Mouse (Mus musculus) left cerebral cortex, postnatal 25 days (tissue): Measurements from ENCODE around the gene Efhd1. TPM values are rescaled to one million over a fixed set of nuclear protein-coding genes. Genes with fewer than 3 reads are reported as not detected.

Experiments used
- DNase-seq, 2 experiments: peaks; one replicate each; pipeline ENCODE4 v3.0.0; 2022; ENCODE audit warnings: low spot score in 2 of 2, mixed read lengths in 1 of 2
- intact Hi-C: fragments of 180-260 bp; cut with DNase I; formaldehyde crosslinking; loops from one replicate; pipeline ENCODE4 v1.15.1; 2025
- total RNA-seq, 2 experiments: library from RNA; stranded (reverse); gene quantifications; 2 replicates each; pipeline ENCODE4 v1.2.3; 2021

The Efhd1 gene
- total RNA-seq, 2 experiments from 2014 or later: 11.6 to 12.1 TPM

DNA sequence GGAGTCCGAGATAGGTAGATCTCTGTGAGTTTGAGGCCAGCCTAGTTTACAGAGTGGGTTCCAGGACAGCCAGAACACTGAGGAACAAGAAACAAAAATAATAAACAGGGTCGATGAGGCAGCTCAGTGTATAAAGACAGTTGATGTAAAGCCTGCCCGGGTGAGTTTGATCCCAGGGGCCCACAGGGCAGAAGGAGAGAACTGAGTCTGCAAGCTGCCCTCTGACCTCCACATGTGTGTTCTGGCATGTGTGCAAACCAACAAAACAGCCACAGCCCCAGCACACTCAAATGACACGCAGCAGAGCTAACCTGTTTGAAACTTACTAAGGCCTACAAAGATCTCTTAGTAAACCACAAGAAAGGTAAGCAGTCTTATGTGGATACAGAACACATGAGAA lies 30.8 kb downstream of the Efhd1 start:
- DNase-seq: no peak
- intact Hi-C loops: no loop called here

DNA sequence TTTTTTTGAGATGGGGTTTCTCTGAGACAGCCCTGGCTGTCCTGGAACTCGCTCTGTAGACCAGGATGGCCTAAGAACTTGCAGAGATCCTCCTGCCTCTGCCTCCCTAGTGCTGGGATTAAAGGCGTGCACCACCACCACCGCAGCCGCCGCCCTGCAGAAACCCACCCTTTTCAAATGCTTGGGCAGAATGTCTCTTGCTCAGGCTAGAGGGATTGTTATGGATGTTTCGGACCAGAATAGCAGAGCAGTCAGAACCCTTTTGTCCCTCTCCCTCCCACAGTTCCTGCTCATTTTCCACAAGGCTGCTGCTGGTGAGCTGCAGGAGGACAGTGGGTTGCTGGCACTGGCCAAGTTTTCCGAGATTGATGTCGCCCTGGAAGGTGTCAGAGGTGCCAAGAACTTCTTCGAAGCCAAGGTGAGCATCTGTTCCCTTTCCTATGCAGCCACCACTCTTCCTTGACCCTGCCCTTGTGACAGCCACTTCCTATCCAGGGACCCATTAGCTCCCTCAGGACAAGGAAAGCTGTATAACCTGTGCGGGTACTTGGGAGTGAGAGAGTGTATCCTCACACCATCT lies 33.3 kb downstream of the Efhd1 start:
- no peak for DNase-seq

DNA sequence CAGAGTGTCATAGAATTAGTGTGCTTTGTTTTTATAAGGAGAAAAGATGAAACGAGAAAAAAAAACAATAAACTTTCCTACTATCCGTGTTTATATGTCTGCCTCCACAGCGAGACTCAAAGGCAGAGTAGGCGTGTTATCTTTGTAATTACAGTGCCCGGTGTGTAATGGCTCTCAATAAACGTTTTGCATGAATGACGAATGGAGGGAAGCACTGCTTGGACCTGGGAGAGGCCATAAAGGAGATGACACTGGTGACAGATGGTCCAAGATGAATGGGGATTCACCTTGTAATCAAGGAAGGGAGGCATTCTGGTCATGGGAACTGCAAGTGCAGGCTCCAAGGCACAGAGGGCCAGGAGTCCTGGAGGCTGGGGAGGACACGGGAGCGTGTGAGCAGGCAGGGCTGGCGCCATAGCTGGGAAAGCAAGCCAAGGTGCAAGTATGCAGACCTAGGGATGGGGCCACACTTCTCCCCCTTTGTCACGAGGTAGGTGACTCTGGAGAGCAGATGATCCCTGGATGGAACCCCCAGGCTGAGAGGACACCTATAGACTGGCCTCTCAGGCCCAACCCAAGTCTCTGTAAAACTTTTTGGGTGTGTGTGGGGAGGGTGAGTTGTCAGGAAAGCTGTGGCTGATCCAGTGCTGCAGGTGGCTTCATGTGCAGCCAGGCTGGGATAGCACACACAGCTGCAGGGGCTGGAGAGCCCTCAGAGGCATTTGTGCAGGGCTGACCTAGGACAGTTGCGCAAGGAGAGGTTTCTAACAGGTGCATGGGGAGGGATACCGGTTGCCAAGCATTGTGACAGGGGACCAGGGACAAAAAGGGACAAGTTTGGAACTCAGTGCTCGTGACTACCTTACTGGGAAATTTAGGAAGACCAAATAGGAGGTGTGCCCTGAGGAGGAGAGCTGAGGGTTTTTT lies 36.5 kb downstream of the Efhd1 start:
- intact Hi-C loops: no loop called here
- no peak for DNase-seq

More for the DNA sequence above, 33.3 kb downstream of the Efhd1 start:
- intact Hi-C loops: no loop called here

DNA sequence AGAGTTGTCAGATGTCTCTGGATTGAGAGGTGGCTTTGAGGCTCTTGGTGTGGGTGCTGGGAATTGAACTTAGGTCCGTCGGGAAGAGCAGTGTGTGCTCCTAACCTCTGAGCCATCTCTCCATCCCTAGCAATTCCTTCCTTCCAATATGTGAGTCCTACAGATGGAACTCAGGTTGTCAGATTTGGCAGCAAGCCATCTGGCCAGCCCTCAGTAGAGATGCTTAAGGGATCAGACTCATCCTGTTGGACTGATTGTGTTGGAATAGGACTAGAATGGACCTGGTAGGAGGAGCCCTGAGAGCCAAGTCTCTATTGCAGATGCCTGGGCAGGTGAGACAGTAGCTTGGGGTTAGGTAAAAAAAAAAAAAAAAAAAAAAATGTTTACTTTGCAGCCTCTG lies 37.8 kb downstream of the Efhd1 start:
- no peak for DNase-seq
- intact Hi-C loops: no loop called here

DNA sequence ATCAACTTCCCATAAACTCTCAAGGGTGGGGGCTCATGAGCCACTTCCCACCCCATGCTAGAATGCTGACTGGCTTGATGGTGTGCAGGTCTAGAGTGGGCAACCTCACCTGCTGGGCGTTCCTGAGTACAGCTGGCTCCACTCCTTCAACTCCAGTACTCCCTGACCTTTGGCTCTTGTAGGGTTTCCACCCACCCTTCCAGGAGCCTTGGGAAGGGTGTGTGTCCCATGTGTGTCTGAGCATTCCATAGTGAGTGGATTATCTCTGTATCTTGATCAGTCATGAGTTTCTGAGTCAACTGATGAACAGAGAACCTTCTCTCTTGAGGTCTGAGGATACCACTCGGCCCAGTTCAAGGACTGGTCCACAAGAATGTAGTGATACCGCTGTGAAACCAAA lies 44.8 kb downstream of the Efhd1 start:
- intact Hi-C loops: no loop called here

DNA sequence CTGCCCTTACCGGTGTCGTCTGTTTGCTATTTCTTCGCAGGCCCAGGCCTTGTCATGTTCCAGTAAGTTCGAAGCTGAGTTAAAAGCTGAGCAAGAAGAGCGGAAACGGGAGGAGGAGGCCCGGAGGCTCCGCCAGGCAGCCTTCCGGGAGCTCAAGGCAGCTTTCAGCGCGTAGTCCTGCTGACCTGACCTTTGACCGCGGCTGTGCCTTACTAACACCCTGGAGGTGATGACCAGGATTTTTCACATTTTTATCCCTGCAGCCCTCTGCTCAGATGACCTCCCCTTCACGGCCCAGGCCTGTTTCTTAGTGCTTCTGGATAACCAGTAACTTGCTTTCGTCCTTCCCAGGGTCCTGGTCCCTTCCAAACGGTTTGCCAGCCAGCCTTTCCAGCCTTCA lies 45.5 kb downstream of the Efhd1 start:
- DNase-seq: no peak
- intact Hi-C loops: no loop called here

More for the DNA sequence above, 44.8 kb downstream of the Efhd1 start:
- DNase-seq: no peak

DNA sequence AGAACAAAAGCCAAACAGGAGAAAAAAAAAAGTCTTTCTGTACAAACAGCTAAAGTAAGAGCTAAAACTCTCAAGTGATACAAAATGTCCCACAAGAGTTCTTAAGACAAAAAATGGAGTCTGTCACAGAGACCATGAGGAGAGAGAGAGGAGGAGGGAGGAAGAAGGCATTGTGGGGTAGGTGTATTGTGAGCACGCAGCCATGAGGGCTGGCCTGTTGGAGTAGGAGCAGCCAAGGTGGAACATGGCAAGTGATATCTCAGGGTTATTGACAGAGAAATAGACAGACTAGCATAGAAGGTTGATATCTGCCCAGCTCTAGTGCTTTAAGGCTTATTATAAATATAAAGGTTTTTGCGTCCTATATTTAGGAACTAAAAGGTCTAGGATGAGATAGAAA lies 48.5 kb downstream of the Efhd1 start:
- no peak for DNase-seq
- intact Hi-C loops: no loop called here

DNA sequence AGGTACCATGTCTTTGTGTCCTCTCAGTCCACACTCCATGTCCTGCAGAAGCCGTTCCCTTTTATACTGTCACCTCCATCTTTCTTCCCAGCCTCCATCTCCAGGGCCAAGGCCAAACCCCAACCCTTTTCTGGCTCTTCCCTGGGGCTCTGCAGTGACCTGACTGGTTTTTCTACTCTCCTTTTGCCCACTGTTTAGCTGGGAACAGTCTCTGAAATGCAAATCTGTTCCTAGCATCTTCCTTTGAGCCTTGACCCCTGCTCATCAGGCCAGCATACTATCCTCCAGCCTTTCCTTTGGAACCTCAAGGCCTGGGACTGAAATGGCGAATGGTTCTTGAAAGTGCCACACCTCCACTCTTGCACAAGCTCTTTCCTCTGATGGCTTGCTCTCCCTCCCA lies 49.0 kb downstream of the Efhd1 start:
- DNase-seq: no peak
- intact Hi-C loops: no loop called here

DNA sequence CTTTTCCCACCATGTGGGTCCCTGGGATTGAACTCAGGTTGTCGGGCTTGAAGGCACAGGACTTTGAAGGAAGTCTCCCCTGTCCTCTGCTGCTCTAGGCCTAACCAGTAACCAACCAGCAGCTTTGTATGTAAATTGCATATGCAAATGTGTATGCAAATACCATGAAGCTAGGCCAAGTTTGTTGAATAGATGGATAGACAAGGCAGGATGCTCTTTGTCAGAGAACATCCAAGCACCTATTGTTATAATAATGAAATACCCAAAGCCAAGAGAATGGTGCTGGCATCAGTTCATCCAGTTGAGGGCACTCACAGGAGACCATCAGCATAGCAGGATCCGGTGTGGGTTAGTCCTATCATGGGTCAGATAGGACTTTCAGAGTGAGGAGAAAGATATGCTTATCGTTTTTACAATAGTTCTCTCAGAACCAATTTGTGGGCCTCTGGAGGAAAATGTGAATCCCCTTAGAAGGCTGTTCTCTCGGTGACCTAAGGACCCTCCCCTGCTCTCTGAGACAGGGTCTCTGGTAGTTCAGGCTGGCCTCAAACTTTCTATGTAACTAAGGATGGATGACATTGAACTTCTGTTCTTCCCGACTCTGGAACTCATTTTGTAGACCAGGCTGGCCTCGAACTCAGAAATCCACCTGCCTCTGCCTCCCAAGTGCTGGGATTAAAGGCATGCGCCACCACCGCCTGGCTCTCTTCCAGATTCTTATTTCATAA lies 49.8 kb downstream of the Efhd1 start:
- no peak for DNase-seq
- intact Hi-C loops: no loop called here

DNA sequence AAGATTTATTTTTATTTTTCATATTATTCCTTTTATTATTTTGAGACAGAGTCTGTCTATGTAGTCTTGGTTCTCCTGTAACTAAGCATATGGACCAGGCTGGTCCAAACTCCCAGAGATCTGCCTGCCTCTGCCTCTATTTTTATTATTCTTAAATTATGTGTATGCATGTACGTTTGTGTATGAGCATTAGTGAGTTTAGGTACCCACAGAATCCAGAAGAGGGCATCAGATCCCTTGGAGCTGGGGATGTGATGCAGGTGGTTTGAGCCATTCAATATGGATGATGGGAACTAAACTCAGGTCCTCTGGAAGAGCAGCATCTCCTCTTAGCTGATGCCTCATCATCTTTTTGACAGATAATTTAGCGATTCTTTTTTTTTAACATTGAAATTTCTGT lies 51.3 kb downstream of the Efhd1 start:
- intact Hi-C loops: no loop called here

DNA sequence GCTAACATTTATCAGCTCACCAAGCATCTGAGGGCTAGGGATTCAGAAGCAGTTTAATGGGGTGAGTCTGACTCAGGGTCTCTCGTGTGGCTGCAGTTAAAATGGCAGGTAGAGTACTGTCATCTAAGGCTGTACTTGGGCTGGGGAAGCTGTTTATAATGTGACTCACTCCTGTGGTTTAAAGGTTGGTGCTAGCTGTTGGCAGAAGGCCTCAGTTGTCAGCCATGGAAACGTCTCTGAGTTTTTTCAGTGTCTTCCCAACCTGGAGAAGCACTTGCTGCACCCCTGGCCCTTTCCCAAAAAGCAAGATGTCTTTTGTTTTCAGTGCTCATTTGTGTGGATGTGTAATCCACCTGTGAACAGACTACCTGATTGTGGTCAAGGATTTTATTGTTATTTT lies 51.7 kb downstream of the Efhd1 start:
- no peak for DNase-seq
- intact Hi-C loops: no loop called here

More for the DNA sequence above, 51.3 kb downstream of the Efhd1 start:
- no peak for DNase-seq

DNA sequence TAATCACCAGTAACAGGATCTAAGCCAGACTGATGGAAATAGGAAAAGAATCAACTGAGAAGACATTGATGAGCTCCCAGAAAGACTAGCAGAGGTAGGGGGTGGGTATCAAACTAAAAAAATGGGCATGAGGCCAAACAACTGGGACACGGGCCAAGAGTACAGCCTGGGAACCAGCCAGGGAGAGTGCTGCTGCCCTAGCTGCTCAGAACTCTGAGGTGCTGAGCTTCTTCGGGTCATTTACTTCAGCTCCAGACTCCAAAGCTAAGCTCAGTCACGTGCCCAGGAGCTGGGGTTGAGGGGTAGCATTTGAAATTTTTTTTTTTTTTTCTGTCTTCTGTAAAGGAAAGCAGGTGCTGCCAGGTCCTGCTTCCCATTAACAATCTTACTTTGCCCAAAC lies 52.5 kb downstream of the Efhd1 start:
- peak; percentile 32 to 33 for DNase-seq
- intact Hi-C loops: no loop called here

DNA sequence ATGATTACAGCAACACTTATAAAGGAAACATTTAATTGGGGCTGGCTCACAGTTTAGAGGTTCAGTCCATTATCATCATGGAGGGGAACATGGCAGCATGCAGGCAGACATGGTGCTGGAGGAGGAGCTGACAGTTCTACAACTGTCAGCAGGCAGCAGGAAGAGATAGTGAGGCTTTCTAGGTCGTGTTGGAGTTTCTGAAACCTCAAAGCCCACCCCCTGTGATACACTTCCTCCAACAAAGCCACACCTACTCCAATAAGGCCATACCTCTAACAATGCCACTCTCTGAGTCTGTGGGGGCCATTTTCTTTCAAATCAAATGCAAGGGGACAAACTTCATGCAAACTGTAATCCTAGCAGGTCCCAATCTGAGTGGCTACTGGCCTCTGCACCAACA lies 56.9 kb downstream of the Efhd1 start:
- intact Hi-C loops: loop anchor here (10.0 kb wide), 1 partner anchor 954 kb away; the partner anchor contains the start of genes Hjurp and Trpm8
- DNase-seq: no peak

DNA sequence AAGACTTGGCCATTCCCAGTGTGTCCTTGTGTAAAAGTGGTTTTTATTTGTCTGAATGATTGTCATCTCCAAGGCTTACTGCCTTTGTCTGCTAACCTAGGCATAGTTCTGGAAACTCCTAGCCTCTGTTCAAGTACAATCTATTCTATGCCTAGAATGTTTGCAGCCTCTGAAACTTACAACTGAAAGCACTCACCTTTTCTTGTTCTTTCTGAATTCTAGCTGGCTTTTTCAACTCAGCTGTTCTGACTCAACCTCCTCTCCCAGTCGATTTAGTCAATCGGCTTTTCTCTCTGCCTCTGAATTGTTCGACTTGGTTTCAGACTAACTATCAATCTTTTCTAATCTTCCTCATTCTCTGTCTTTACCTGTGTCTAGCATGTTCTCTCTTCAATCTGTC lies 58.6 kb downstream of the Efhd1 start:
- DNase-seq: no peak
- intact Hi-C loops: loop anchor here (10.0 kb wide), 1 partner anchor 952 kb away; the partner anchor contains the start of genes Hjurp and Trpm8

DNA sequence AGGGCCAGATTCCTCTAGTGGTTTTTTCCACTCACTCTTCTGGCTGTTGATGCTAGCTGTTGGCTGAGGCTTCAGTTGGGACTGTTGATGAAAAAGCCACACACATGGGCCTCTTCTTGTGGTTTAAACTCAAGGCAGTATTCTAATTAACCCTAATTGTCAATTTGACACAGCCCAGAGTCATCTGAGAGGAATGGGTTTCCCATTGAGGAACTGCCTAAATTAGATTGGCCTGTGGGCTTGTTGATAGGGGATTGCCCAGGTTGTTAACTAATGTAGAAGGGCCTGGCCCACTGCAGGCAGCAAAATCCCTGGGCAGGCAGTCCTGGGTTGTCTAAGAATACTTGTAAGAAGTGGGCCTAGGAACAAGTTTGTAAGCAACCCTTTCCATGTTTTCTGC lies 60.5 kb downstream of the Efhd1 start:
- intact Hi-C loops: loop anchor here (5.0 to 10.0 kb wide), 2 partner anchors 62 to 950 kb away; partner anchors contain the start of genes Efhd1, Hjurp and Trpm8
- no peak for DNase-seq

DNA sequence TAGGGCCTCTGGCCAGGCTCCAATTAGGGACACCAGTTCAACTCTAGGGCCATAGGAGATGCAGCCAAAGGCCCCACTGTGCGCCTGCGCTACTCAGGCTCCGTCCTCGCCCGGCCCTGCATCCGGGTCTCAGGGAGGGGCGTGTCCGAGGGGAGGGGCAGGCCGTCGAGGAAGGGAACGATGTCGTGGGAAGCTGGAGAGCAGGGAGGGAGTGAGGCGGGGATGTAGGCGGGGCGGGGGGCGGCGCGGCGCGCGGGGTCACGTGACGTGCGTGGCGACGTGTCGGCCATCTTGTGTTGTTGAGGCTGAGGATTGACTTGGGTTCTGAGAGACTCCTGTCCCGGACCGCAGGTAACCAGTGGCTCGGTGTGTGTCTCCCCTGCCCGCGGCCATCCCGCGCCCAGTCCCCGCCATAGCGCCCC lies 62.6 kb downstream of the Efhd1 start, which contains the start of gene Gigyf2:
Gene Gigyf2 (plus strand): TSS at position 257 of the 422 bp plus-strand sequence.
- peak; percentile 91 to 96 for DNase-seq
- intact Hi-C loops: loop anchor here (5.0 to 10.0 kb wide), 2 partner anchors 64 to 948 kb away; partner anchors contain the start of genes Efhd1, Hjurp and Trpm8

DNA sequence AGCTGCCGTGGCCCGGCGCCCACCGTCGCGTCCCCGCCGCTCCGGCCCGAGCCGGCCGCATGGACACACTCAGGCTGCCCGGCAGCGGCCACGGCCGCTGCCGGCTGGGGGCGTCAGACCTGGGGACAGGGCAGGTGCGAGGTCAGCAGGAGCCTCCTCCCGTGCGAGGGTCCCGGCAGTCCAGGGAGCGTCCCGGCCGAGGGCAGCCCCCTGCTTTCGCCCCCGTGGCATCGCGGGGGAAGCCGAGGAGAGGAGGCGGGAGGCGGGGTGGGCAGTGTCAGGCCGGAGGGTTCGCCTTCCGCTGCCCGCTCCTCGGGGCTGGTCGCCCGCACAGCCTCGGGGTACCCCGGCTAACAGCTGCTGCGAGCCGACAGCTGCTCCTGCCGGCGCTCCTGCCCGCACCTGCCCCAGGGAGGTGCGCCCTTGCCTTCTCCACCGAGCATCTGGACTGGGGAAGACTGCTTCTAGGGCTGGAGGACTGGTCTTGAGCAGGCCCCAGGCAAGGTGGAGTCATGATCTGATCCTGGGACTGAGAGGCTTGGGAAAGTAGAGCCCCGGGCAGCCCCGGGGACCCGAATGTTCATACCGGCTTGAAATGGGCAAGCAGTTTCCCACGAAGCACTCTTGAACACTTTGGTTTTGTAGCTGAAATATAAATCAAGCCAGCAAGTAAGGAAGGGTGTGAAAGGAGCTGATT lies 63.1 kb downstream of the Efhd1 start:
- DNase-seq: peak in 1 of 2 experiments; percentile 27
- intact Hi-C loops: loop anchor here (5.0 to 10.0 kb wide), 2 partner anchors 65 to 947 kb away; partner anchors contain the start of genes Efhd1, Hjurp and Trpm8

DNA sequence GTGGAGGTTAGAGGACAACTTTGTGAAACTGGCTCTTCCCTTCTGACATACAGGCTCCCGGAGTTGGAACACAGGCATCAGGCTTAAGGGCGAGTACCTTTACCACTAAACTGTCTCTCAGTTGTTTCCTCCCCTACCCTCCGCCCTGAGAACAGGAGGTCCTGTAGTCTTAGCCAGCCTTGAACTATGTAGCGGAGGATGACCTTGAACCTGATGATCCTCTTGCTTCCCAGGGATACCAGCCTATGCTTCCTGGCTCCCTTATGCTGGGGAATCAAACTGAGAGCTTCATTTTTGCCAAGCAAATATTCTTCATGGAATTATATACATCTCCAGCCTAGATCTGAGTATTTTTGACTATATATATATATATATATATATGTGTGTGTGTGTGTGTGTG lies 67.6 kb downstream of the Efhd1 start:
- intact Hi-C loops: no loop called here
- no peak for DNase-seq

DNA sequence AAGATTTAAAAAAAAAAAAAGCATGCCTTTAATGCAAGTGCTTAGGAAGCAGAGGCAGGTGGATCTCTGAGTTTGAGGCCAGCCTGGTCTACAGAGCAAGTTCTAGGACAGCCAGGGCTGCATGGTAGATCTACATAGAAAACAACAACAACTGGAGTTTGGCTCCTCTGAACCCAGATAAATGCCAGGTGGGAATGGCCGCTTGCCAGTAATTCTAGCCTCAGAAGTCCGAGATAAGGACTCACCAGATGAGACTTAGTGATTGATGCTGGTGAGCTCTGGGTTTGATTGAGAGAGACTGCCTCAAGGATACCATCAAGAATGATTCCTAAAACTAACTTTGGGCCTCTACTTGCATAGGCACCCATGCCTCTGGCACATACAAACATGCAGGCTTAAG lies 86.4 kb downstream of the Efhd1 start:
- intact Hi-C loops: no loop called here

More for the DNA sequence above, 86.4 kb downstream of the Efhd1 start:
- DNase-seq: no peak
